Mouse (Mus musculus): ENCODE measurements around the gene Gm5485.

- TF ChIP-seq CTCF (IDR thresholded peaks at IDR 0.05; ENCODE audit: low read depth) (no peak), EP300 (optimal IDR thresholded peaks at IDR 0.05) (no peak)
Observed at GRCm38 (mm10) chr16:48410125-48410524, 2.1 kb downstream of the Gm5485 start.
